Mouse (Mus musculus) kidney, adult 11 months (tissue): ENCODE data around the gene Zfp266.
"Not testable (repeated sequence)": the region's sequence is repeated elsewhere in the genome, so short reads cannot be mapped to it uniquely, and the experiment has no call there.

Experiments
- DNase-seq: peaks from one replicate; pipeline ENCODE4 v3.0.0; 2022

Gene Zfp266

DNA sequence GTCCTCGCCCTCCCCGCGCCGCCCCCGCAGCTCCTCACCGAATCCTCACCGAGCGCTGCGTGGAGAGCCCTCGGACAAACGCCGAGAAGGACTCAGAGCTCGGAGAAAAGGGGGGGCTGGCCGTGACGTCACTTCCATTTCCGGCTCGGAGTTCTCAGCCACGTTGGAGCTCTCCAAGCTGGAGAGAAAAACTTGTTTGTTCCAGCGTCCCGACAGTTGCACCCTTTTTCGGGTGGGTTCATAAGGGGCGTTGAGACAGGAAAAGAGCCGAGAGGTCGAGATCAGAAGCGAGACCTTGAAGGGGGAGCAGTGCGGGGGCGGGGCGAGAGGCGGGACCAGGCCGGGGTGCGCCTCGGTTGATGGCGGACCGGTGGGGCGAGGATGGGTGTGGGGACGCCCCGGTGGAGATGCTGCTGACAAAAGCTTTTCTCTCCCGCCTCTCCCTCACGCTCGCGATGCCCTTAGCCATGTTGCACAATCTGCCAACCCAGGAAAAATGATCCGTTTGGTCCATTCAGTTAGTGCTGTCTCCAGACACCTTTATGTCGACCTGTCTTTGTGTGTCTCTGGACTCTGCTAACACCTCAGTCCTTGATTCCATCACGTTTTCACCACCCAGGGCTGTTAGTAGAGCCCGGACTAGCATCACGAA lies at the start of gene Zfp266:
Zfp266 (minus strand) TSS at position 112 of the 652 bp plus-strand sequence.
- DNase-seq = peak; percentile 84

DNA sequence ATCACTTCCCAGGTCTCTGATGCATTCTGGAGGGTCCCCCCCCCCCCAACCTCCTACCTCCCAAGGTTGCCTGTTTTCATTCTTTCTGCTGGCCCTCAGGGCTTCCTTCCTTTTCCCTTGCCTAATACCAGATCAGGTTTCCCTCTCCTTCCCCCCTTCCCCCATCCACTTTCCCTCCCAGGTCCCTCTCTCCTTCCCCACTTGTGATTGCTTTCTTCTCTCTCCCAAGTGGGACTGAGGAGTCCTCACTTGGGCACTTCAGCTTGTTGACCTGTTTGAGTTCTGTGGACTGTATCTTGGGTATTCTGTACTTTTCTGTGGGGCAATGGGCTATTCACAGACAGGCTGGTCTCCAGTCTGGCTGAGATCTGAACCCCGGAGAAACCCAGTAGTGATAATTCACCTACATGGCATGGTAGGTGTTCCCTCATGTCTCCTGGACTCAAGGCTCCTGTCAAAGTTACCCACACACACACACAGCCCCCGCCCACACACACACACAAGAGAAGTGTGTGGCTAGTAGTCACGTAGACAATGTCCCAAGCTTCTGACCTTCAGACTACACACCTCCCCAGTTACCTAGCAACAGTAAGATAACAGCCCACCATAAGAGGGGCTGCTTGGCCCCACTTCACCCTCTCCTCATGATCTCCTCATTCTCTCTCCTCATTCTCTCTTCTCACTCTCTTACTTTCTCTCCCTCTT lies 44.3 kb upstream of the Zfp266 start:
- DNase-seq = not testable (repeated sequence)

DNA sequence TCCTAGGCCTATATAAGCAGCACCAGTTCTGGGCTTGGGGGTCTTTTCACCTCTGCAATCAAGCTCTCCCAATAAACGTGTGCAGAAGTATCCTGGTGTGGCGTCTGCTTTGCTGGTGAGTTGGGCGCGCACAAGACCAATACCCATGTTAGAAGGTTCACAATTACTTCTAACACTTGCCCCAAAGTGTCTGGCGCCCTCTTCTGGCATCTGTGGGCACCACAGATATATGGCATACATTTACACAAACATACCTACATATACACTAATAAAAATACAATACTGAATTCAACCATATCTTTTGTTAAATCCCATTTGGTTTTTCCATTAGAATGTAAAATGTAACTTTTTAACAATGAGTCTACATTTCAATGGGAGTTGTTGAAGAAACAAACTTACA lies 41.0 kb upstream of the Zfp266 start:
- no peak for DNase-seq

DNA sequence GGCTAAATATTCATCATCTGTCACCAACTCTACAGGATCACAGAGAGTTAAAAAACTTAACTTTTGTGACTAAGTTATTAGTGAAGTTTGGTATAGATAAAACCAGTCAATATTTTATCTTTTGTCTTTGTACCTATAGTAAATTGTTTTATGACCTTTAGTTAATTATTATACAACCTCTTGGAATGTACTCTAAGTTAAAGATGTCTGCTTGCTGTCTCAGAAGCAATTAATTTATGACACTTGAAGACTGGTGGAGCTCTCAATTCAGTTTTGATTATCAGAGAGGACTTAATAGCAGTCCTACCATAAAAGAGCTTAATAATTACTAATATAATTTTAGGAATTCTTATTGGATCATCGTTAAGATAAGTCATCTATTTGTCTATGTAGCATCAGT lies 31.5 kb upstream of the Zfp266 start:
- no peak for DNase-seq

DNA sequence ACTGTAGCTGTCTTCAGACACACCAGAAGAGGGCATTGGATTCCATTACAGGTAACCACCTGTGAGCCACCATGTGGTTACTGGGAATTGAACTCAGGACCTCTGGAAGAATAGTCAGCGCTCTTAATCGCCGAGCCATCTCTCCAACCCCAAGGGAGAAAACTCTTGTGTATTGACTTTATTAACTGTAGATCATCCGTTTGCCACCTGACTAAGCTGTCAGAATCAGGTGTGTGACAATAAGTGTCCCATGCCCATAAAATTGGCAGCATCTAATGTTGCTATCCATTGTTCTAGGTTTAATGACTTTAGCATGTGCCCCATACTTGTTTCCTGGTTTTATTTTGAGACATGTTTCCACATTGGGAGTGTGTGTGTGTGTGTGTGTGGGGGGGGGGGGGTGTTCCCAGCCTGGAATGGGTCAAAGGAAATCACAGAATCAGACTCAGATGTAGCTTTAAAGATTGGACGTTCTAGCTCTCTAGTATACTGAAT lies 30.6 kb upstream of the Zfp266 start:
- DNase-seq = no peak

DNA sequence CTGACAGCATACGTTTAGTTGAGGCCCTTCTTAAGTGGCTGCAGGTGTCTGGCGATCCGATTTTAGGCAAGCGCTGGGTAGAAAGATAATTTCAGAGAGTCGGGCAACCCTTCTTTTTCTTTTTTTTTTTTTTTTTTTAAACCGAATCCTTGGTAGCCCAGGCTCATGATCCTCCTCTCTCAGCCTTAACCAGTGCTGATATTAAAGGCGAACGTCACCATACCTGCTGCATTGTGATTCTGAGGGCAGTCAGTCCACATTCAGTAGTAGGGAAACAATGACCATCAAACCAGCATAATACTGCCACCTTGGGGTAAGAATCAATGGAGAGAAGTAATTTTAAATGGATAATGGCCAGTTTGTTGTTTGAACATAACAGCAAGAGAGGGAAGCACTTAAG lies 23.9 kb upstream of the Zfp266 start:
- peak; percentile 23 for DNase-seq

DNA sequence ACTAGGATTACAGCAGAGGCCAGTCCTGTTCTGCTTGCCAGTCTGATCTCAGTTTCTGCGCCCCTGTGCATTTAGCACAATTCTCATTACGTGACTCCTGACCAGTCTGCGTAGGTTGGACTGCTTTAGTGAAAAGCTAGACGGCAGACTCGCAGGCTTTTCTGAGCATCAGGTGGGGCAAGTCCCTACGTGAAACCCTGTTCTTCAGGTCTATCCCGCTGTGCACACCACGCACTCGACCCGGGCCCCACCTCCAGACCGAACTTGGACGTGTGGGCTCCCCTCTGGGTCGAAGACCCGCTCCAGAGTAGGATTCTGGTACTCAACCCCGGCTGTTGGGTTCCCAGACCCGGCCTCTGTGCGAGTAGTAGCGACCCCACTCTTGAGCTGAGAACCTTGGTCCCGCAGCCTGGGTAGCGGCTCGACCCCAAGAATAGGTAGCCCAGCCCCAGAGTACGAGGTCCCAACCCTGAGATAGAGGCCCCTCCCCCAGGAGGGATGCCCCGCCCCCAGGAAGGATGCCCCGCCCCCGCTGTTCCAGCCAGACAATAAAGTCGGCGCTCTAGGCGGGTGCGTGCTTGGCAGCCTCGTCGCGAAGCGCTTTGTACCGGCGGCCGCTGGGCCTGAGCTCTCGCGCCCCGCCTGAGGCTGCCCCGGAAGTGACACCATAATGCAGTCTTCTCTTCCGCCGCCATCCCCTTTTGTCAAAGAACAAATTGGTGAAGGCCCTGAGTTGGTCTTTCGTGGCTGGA lies 23.0 kb upstream of the Zfp266 start:
- DNase-seq = peak; percentile 82

DNA sequence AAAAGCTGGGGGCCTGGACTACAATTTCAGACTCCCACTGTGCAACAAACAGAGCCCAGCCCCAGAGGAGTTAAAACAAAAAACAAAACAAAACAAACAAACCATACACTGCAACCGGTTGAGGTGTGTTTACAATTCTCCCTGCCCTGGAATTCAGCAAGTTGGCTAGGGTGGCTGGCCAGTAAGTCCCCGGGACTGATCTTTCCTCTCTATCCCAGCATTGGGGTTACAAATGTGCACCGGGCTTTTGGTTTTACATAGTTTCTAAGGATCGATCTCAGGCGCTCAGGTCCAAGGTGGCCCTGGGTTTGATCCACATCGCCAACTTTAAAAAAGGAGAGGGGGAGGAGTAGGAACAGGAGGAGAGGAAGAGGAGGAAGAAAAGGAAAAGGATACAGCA lies 22.3 kb upstream of the Zfp266 start:
- DNase-seq = no peak

DNA sequence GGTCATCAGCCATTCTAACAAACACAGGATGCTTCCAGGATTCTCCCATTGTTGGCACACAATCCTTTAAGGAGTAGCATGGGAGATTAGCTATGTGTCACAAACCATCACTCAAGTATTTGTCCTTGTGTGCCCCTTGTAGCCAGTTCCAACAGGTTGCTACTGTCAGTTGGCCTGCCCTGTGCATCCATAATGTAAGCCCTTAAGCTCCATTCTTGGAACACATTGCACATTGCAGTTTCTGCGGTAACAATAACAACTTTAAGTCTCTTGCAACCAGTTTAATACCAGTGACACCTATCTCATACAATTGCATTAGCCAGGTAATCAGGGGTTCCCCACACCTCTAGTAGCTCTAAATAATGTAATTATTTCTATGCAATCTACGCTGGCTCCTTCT lies 15.4 kb upstream of the Zfp266 start:
- no peak for DNase-seq

DNA sequence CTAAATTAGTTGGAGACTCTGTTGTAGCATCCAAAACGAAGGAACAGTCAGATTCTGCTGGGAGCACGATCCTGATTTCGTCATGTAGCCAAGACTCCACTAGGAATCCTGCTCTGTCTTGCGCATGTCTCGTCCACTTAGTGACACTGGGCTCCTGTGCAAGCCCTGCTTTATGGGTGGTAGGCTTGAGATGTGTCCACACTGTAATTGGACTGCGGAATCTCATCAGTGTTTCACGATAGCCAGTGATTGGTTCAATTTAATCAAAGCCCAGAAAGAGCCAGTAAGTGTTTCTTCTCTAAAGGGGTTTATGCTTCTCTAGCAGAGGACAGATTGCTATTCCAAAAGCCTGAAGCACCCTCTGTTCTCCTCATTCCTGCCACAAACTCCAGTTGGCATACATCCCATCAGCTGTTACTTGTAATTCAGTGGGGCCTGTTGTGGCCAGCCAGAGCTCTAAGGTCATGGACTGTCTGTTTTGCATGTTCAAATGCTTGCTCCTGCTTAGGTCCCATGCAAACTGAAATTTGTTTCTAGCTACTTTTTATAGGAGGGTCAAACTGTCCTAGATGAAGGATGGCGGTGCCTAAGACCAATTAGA lies 13.2 kb upstream of the Zfp266 start:
- no peak for DNase-seq

DNA sequence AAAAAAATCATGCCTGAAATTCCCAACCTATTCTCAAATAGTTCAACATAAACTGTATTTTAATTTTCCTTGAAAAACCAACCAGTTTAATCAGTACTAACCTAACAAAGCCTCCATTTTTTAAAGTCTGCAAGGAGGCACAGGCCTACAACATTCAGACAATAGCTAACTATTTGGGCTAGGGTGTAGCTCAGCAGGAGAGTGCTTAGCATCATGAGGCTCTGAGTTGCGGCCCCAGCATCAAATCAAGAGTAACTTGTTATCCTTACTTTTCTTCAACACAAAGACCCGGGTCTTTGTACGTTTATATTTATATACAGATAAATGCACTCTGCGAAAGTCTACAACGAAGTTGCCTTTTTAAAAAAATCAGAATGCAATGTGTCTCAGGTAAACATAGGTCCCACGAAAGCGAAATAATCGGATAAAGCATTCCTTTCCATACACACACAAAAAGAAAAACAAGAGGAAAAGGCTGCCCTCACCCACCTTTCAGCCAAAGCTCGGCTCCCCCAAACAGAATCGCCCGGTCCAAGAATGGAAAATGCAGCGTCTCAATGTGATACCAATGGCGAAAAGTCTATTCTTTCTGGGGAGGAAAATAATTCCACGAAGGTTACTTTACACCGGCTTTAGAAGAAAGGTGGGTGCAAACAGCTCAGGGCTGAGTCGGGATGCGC lies 546 bp downstream of the Zfp266 start:
- no peak for DNase-seq

DNA sequence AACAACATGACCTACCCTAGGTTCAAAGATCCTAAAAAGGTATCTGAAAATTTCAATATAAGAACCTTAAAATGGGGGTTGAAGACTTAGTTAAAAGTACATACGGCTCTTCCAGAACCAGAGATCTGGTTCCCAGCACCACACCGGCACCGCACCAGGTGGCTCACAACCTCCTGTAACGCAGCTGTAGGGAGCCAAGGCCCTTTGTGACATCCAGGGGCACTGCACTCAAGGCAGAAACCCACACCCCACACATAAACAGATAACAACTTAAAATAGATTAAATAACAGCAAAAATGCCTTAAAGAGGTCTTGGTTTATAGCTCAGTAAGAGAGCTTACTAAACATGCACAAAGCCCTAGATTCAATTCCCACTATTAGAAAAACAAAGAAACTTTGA lies 1.3 kb downstream of the Zfp266 start:
- DNase-seq = no peak

DNA sequence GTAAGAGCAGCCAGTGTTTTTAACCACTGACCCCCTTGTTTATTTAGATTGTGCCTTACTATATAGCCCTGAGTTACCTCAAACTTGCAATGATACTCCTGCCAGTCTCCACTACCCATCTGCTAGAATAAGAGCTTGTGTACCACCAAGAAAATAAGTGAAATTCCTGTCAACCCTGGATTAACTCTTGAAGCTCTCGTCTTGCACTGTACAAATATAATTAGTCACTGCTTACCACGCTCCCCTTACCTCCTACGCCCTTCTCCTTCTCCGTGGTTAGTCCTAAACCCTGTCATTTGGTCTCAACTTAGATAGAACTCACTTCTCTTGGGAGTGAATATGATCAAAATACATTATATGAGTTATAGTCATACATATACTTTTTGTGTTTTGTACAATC lies 2.5 kb downstream of the Zfp266 start:
- no peak for DNase-seq

DNA sequence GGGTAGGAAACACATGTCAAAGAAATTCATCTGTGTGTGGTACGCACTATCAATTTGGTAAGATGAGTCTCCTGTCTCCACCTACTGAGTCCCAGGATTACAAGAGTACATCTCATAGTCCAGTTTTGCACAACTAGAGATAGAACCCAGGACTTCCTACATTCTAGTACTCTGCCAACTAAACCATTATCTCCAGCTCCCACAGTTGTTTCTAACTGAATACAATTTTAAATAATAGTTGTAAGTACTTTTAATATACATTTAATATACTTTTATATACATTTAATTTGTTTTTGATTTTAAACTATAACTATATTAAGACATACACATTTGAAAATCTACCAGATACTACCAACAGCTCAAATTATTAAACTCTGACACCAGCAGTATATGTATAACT lies 3.5 kb downstream of the Zfp266 start:
- no peak for DNase-seq

DNA sequence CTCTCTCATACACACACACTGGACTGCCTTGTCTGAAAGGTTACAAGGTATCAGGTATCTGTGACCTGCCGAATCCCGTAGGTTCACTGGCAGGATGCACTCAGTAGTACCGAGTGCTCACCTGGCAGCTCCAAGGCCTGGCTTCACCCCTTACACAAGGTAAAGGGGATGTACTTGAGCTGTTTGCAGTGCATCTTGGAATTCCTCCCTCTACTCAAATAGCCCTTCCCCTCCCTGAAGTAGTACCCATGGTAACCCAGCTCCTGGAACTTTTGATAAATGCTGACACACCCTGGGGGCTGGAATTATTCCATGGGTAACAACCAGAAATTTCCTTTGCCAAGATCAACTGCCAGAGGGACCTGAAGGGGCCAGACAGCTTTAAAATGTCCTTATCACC lies 7.2 kb downstream of the Zfp266 start:
- DNase-seq = no peak

DNA sequence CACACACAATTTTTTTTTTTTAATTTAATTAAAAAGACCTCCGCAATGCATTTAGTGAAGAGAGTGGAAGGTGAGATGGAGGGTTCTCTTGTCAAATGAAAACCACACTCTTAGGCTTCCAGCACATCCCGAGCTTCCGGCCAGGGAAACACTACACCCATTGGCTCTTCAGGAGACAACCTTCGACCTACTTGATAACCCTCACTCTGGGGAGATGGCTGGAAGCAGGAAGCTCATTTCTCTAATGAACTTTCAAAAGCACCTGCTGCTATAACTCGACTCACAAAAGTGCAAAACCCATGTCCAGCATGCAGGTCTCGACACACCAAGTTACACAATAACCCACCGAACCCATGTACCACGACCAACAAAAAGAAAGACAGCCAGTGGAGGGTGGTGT lies 8.5 kb downstream of the Zfp266 start:
- no peak for DNase-seq

DNA sequence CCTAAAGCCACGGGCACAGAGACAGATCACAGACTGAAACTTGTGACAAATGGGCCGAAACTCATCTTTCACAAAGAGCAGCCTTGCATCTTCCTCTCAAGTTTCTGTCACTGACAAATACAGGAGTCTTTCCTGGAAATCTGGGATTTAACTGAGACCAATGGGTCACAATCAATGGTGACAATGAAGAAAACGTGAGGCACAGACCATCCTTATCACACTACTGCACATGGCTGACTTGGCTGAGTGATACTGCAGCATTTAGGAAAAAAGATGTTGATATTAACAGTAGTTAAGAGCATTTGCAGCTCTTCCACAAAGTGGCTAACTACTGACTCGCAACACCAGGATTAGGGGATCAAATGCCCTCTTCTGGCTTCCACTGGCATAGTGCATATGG lies 9.6 kb downstream of the Zfp266 start:
- no peak for DNase-seq

DNA sequence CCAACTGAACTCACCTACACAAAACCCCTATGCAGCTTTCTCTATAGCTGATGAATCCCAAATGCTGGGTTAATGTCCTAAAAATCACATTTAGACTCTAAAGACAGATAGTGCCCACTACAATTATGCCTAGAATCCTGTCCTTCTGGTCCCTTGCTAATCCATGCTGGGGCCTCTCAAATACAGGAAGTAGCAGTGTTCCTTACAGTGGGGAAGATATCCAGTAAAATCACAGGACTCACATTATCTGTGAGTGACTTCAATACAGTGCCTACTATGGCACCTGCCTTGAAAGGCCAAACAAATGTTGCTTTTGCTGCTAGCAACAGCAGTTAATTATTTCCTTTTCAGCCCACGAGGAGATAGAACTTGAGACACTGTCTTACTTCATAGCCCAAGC lies 10.9 kb downstream of the Zfp266 start:
- no peak for DNase-seq

DNA sequence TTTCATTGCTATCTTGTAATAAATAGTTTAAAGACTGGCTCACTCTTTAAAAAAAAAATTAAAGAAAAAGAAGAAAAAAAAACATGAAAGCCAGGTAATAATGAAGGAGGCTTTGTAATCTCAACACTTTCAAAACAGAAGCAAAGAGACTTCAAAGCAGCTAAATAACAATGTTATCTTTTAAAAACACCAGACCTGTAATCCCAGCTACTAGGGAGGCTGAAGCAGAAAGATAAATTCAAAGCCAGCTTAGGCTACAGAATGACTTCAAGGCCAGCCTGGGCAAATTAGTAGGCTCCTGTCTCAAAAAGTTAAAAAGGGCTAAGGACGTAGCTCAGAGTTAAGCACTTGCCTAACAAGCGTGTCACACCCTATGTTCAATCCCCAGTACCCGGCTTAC lies 11.5 kb downstream of the Zfp266 start:
- DNase-seq = no peak

DNA sequence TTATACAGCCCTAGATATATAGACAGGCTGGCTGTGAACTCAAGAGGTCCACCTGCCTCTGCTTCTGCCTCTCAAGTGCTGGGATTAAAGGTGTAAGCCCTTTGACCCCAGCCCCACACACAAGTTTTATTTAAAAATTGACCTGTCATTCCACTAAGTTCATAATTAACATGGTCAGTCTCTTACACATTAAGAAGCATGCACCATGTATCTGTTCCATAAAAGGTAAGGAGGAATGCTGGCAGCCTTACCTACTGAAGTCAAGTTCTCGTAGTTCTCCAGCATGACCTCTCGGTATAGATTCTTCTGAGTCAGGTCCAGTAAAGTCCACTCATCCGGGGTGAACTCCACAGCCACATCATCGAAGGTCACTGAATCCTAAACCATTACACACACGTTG lies 16.4 kb downstream of the Zfp266 start:
- DNase-seq = peak; percentile 48

DNA sequence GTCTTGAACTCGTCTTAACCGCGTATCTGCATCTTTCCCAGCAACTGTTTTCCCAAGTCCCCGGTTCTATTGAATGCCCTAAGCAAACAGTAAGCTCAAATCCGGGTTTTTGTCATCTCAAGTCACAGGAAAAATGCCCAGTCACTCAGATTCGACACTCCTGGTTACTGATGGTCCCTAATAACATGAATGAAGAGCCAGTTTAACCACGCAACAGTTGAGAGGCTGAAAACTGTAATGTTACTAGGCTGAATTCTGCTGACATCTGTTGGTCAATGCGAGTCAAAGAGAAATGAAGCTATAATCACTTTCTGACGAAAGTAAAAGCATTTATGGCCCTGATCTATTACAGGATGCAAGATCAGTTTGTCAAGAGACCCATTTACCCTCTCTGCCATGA lies 27.9 kb downstream of the Zfp266 start:
- DNase-seq = peak; percentile 7

DNA sequence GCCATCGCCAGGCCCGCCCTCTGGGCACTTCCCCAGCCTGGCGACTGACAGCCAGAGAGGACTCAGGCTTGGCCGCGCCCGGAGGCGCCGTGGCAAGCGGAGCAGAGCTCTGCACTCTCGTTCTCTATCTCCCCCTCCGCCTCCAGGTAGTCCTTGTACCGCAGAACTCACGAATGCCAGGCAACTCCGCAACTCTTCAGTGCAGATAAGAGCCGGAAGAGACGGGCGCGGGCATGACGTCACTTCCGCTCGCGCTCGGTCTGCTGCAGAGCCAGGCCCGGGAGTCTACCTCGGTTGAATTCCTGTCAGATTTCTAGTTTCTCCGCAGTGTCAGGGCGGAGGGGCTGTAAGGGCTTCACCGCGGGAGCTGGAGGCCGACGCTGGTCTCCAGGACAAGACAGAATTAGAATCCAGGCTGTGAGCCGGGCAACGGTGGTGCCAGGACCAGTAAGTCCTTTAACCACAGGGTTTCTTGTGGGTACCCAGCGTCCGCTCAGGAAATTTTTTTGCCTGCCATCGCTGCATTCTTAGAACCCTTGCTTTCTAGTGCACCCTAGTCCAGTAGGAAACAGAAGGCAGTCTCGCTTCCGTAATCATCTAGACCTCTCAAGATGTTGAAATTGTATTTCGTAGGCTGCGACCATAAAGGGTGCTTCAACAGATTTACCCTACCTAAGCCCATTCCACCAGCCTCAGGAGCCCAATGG lies 28.5 kb downstream of the Zfp266 start, which contains the start of gene Zfp426:
Zfp426 (minus strand) TSS at position 220 of the 707 bp plus-strand sequence.
- peak; percentile 84 for DNase-seq
